Mouse (Mus musculus) gastrocnemius, postnatal 25 days (tissue): ENCODE measurements around the gene Faap100. TPM values are rescaled to one million over a fixed set of nuclear protein-coding genes. Genes with fewer than 3 reads are reported as not detected.

Experiments
- DNase-seq: peaks from one replicate; pipeline ENCODE4 v3.0.0; 2022
- microRNA-seq, 2 experiments: library from miRNA; unstranded; fragments of <30 nt; microRNA quantifications; one replicate each; pipeline ENCODE4 v1.2.0; 2021; ENCODE audit warnings: borderline replicate concordance in 2 of 2
- total RNA-seq, 2 experiments: library from RNA; stranded (reverse); gene quantifications; 1 replicate in 1 of 2; 2 replicates in 1 of 2; pipeline ENCODE4 v1.2.3; 2021

Gene Faap100
- total RNA-seq, 2 experiments from 2014 or later: 14.0 to 16.5 TPM

DNA sequence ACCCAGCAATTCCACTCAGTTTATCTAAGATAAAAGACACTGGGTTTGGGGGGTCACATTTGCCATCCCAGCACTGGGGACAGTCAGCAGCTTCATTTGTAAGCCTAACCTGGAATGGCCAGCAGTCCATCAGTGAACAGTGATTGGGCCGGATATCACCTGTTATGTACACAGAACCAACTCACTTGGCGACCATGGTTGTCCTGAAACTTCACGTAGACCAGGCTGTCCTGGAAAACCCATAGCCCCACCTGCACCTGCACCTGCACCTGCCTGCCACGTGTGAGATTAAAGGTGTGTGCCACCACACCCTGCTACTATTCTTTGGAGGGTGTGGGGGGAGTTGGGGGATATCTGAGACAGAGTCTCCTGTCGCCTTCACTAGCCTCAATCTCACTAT is 59.3 kb downstream of the Faap100 start:
- no peak for DNase-seq

Small RNAs within 50 kb of the gene (microRNA-seq; reads per million reads assigned to microRNA genes)
- gene Gm23419 (0 reads per million in 2 experiments), gene Mir6935 (0 to 0.26 reads per million in 2 experiments)

Other genes with a start within 250 kb of the Faap100 start
- 10 to 100 TPM; 43.8 to 57.6 TPM for gene Slc38a10, start 227.4 kb downstream of the Faap100 start, total RNA-seq
- 1 to 10 TPM; 3.2 to 4.7 TPM for gene Bahcc1, start 145.8 kb downstream of the Faap100 start, total RNA-seq
- 100 to 1,000 TPM; 236 to 249 TPM for gene Actg1, start 30.2 kb downstream of the Faap100 start, total RNA-seq
- gene Fscn2, start 17.2 kb downstream of the Faap100 start, total RNA-seq: under 1 TPM; 0.29 to 0.31 TPM
- 10 to 100 TPM; 67.9 to 72.7 TPM for gene Nploc4, start 58.9 kb upstream of the Faap100 start, total RNA-seq
- gene Tspan10, start 63.9 kb upstream of the Faap100 start, total RNA-seq: 1 to 10 TPM in 1 of 2 experiments, under 1 TPM in 1; 0.54 to 1.1 TPM
- under 1 TPM in 1 of 2 experiments, not detected in 1; 0.83 TPM for gene Pde6g, start 74.7 kb upstream of the Faap100 start, total RNA-seq
- gene Oxld1, start 79.3 kb upstream of the Faap100 start, total RNA-seq: 10 to 100 TPM; 23.3 to 25.0 TPM
- 1 to 10 TPM; 5.8 to 7.6 TPM for gene Ccdc137, start 79.4 kb upstream of the Faap100 start, total RNA-seq
- gene Arl16, start 88.8 kb upstream of the Faap100 start, total RNA-seq: 1 to 10 TPM; 5.2 to 9.1 TPM
- gene Mrpl12, start 105.8 kb upstream of the Faap100 start, total RNA-seq: 100 to 1,000 TPM; 156 to 166 TPM
- gene Slc25a10, start 113.1 kb upstream of the Faap100 start, total RNA-seq: 1 to 10 TPM; 3.2 to 8.7 TPM
- under 1 TPM in 1 of 2 experiments, not detected in 1; 0.31 TPM for gene Gcgr, start 151.9 kb upstream of the Faap100 start, total RNA-seq
- gene Mcrip1, start 171.0 kb upstream of the Faap100 start, total RNA-seq: 10 to 100 TPM; 21.4 to 23.7 TPM
- gene Ppp1r27, start 172.4 kb upstream of the Faap100 start, total RNA-seq: 100 to 1,000 TPM in 1 of 2 experiments, 10 to 100 TPM in 1; 92.3 to 377 TPM
- 100 to 1,000 TPM; 192 to 198 TPM for gene P4hb, start 194.5 kb upstream of the Faap100 start, total RNA-seq
- gene Arhgdia, start 202.9 kb upstream of the Faap100 start, total RNA-seq: 10 to 100 TPM; 80.1 to 95.2 TPM
- gene Alyref, start 219.6 kb upstream of the Faap100 start, total RNA-seq: 10 to 100 TPM; 39.1 to 40.5 TPM
- gene Anapc11, start 219.7 kb upstream of the Faap100 start, total RNA-seq: 10 to 100 TPM; 50.7 to 51.6 TPM
- gene Npb, start 229.7 kb upstream of the Faap100 start, total RNA-seq: not detected
- gene Pcyt2, start 239.2 kb upstream of the Faap100 start, total RNA-seq: 10 to 100 TPM; 30.7 to 34.7 TPM
- gene Sirt7, start 246.5 kb upstream of the Faap100 start, total RNA-seq: 1 to 10 TPM; 4.3 to 7.2 TPM